Mouse (Mus musculus) cerebellum, adult 2 months (tissue): ENCODE measurements around the gene Lmnb2.

Experiments used
- CTCF ChIP-seq: fragments of 200-500 bp; IDR thresholded peaks from 2 replicates; pipeline ENCODE4 v1.5.1; 2011; ENCODE audit warnings: low read depth, mild to moderate bottlenecking, control low read depth, low read length, moderate library complexity, borderline replicate concordance; ENCODE audit not compliant: insufficient read depth
- POLR2A ChIP-seq: fragments of 200-500 bp; IDR thresholded peaks from 2 replicates; pipeline ENCODE4 v1.6.1; 2011; ENCODE audit warnings: low read length, control low read depth, borderline replicate concordance; ENCODE audit not compliant: insufficient read depth

DNA sequence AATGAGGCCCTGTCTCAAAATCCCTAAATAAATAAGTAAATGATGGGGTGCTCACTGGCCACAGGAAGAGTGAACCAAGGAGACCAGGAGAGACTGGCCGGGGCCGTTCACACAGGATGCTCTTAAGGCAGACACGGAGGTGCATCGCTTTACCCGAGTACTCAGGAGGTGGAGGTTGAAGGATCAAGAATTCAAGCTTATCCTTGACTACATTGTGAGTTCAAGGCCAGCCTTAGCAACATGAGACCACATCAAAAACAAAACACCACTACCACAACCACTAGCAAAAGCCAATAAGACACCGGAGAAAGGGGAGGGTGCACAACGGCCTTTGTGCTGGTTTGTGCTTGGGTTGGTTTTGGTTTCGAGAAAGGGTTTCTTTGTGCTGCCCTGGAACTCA lies 38.3 kb upstream of the Lmnb2 start:
- TF ChIP-seq CTCF (no peak), POLR2A (no peak)
